Mouse (Mus musculus) CD4-positive, CD25-positive, alpha-beta regulatory T cell, adult 4 months (primary cell): ENCODE data around the gene Serinc4. TPM values are rescaled to one million over a fixed set of nuclear protein-coding genes. Genes with fewer than 3 reads are reported as not detected.
A peak's percentile ranks its signal among the peaks of the same experiment; 100 is the strongest.
"Not testable (repeated sequence)": the region's sequence is repeated elsewhere in the genome, so short reads cannot be mapped to it uniquely, and the experiment has no call there.

ENCODE experiments used
- ATAC-seq: one replicate; pipeline ENCODE4 v1.8.0; 2017
- polyA plus RNA-seq, 2 experiments: library from polyadenylated mRNA; unstranded; fragments of 100-300 nt; shearing (Covaris generic); gene quantifications; one replicate each; pipeline ENCODE4 v1.2.1; 2017

The Serinc4 gene
- polyA plus RNA-seq, result under 1 TPM in 1 of 2 experiments, not detected in 1; 0.33 TPM

- ATAC-seq, result peak; percentile 100
Observed at GRCm38 (mm10) chr2:121456692-121457642, at the start of gene Serinc4. Gene Serinc4, minus strand, starts transcription at chr2:121456781.

- ATAC-seq, result peak; percentile 32
Observed at GRCm38 (mm10) chr2:121501550-121501949, 45.0 kb upstream of the Serinc4 start.

GRCm38 (mm10) chr2:121484403-121484802, 27.8 kb upstream of the Serinc4 start:
- not testable (repeated sequence) for ATAC-seq

- ATAC-seq, result no peak
Observed at GRCm38 (mm10) chr2:121483576-121483975, 27.0 kb upstream of the Serinc4 start.

- ATAC-seq, result not testable (repeated sequence)
Observed at GRCm38 (mm10) chr2:121480916-121481315, 24.3 kb upstream of the Serinc4 start.

- peak; percentile 56 for ATAC-seq
Observed at GRCm38 (mm10) chr2:121480498-121480897, 23.9 kb upstream of the Serinc4 start.

GRCm38 (mm10) chr2:121477491-121478266, 21.1 kb upstream of the Serinc4 start:
- no peak for ATAC-seq

GRCm38 (mm10) chr2:121475306-121475705, 18.7 kb upstream of the Serinc4 start:
- ATAC-seq, result not testable (repeated sequence)

GRCm38 (mm10) chr2:121474180-121474535, 17.6 kb upstream of the Serinc4 start:
- ATAC-seq, result peak; percentile 54

GRCm38 (mm10) chr2:121473301-121474179, 17.0 kb upstream of the Serinc4 start, which contains the start of gene Mfap1b:
Gene Mfap1b, minus strand, starts transcription at chr2:121474067.
- peak; percentile 99 for ATAC-seq

- not testable (repeated sequence) for ATAC-seq
Observed at GRCm38 (mm10) chr2:121472783-121473182, 16.2 kb upstream of the Serinc4 start.

GRCm38 (mm10) chr2:121468982-121469381, 12.4 kb upstream of the Serinc4 start:
- peak; percentile 18 for ATAC-seq

- ATAC-seq, result no peak
Observed at GRCm38 (mm10) chr2:121460071-121460470, 3.5 kb upstream of the Serinc4 start.

- ATAC-seq, result no peak
Observed at GRCm38 (mm10) chr2:121455534-121455933, 1.0 kb downstream of the Serinc4 start.

- ATAC-seq, result no peak
Observed at GRCm38 (mm10) chr2:121453917-121454316, 2.7 kb downstream of the Serinc4 start.

GRCm38 (mm10) chr2:121452990-121453389, 3.6 kb downstream of the Serinc4 start, which contains the start of gene Hypk:
Gene Hypk, plus strand, starts transcription at chr2:121453290.
- no peak for ATAC-seq

GRCm38 (mm10) chr2:121452361-121452760, 4.2 kb downstream of the Serinc4 start:
- ATAC-seq, result no peak

- no peak for ATAC-seq
Observed at GRCm38 (mm10) chr2:121450093-121450492, 6.5 kb downstream of the Serinc4 start.

GRCm38 (mm10) chr2:121449545-121450011, 7.0 kb downstream of the Serinc4 start:
- ATAC-seq, result peak; percentile 7

GRCm38 (mm10) chr2:121448739-121449535, 7.6 kb downstream of the Serinc4 start, which contains the start of gene Serf2:
Gene Serf2, plus strand, starts transcription at chr2:121449195.
- peak; percentile 92 for ATAC-seq

- ATAC-seq, result no peak
Observed at GRCm38 (mm10) chr2:121448136-121448535, 8.4 kb downstream of the Serinc4 start.
